Mouse (Mus musculus): ENCODE measurements around the gene Hddc3. TPM values are rescaled to one million over a fixed set of nuclear protein-coding genes. Genes with fewer than 3 reads are reported as not detected.
A peak's percentile ranks its signal among the peaks of the same experiment; 100 is the strongest.
"Not testable (repeated sequence)": the region's sequence is repeated elsewhere in the genome, so short reads cannot be mapped to it uniquely, and the experiment has no call there.

Gene Hddc3
- total RNA-seq (2021): 10 to 100 TPM; 45.3 to 54.8 TPM
- long read RNA-seq, experiment 1, transcript Hddc3-201 (4 exons, 1,510 nt): major isoform, 39 of 46 reads
- long read RNA-seq, experiment 1, partial matches to known transcripts: 3 of 46 reads
- long read RNA-seq, experiment 1, other reads (novel, unspliced or antisense): 3 of 46 reads
- long read RNA-seq, experiment 2, transcript Hddc3-201 (4 exons, 1,510 nt): major isoform, 17 of 38 reads
- long read RNA-seq, experiment 2, partial matches to known transcripts: 3 of 38 reads
- long read RNA-seq, experiment 2, other reads (novel, unspliced or antisense): 14 of 38 reads

GRCm38 (mm10) chr7:80342858-80343257 lies at the start of gene Hddc3:
TSS of gene Hddc3 (plus strand) at chr7:80343104.
- DNase-seq: peak; percentile 95

GRCm38 (mm10) chr7:80294062-80294763 lies 48.7 kb upstream of the Hddc3 start, which contains the start of gene Prc1:
TSS of gene Prc1 (plus strand) at chr7:80294450.
- DNase-seq: peak; percentile 100

GRCm38 (mm10) chr7:80294764-80295648 lies 47.9 kb upstream of the Hddc3 start:
- DNase-seq: no peak

- no peak for DNase-seq
Measured at GRCm38 (mm10) chr7:80296462-80296861, 46.4 kb upstream of the Hddc3 start.

GRCm38 (mm10) chr7:80297041-80297440 lies 45.9 kb upstream of the Hddc3 start:
- DNase-seq: no peak

- DNase-seq: no peak
Measured at GRCm38 (mm10) chr7:80298754-80299153, 44.1 kb upstream of the Hddc3 start.

GRCm38 (mm10) chr7:80299568-80299967 lies 43.3 kb upstream of the Hddc3 start:
- DNase-seq: no peak

- DNase-seq: no peak
Measured at GRCm38 (mm10) chr7:80301522-80301921, 41.4 kb upstream of the Hddc3 start.

- no peak for DNase-seq
Measured at GRCm38 (mm10) chr7:80307766-80308165, 35.1 kb upstream of the Hddc3 start.

- DNase-seq: no peak
Measured at GRCm38 (mm10) chr7:80310771-80311170, 32.1 kb upstream of the Hddc3 start.

- no peak for DNase-seq
Measured at GRCm38 (mm10) chr7:80315733-80316132, 27.2 kb upstream of the Hddc3 start.

- DNase-seq: no peak
Measured at GRCm38 (mm10) chr7:80317439-80318115, 25.3 kb upstream of the Hddc3 start.

- no peak for DNase-seq
Measured at GRCm38 (mm10) chr7:80318670-80319069, 24.2 kb upstream of the Hddc3 start.

GRCm38 (mm10) chr7:80319846-80320496 lies 22.9 kb upstream of the Hddc3 start:
- DNase-seq: no peak

GRCm38 (mm10) chr7:80323336-80323735 lies 19.6 kb upstream of the Hddc3 start:
- no peak for DNase-seq

- DNase-seq: peak; percentile 96
Measured at GRCm38 (mm10) chr7:80324043-80324815, 18.7 kb upstream of the Hddc3 start, which contains the start of gene Rccd1. TSS of gene Rccd1 (minus strand) at chr7:80324454.

- DNase-seq: not testable (repeated sequence)
Measured at GRCm38 (mm10) chr7:80324816-80325119, 18.1 kb upstream of the Hddc3 start.

- DNase-seq: no peak
Measured at GRCm38 (mm10) chr7:80325292-80325868, 17.5 kb upstream of the Hddc3 start.

- no peak for DNase-seq
Measured at GRCm38 (mm10) chr7:80326076-80326475, 16.8 kb upstream of the Hddc3 start.

GRCm38 (mm10) chr7:80330278-80330677 lies 12.6 kb upstream of the Hddc3 start:
- DNase-seq: peak; percentile 52

Data from adrenal gland, postnatal 10 days (tissue).